Comparison of ENCODE assay signal across 8 mouse cellular contexts in the genomic region with DNA sequence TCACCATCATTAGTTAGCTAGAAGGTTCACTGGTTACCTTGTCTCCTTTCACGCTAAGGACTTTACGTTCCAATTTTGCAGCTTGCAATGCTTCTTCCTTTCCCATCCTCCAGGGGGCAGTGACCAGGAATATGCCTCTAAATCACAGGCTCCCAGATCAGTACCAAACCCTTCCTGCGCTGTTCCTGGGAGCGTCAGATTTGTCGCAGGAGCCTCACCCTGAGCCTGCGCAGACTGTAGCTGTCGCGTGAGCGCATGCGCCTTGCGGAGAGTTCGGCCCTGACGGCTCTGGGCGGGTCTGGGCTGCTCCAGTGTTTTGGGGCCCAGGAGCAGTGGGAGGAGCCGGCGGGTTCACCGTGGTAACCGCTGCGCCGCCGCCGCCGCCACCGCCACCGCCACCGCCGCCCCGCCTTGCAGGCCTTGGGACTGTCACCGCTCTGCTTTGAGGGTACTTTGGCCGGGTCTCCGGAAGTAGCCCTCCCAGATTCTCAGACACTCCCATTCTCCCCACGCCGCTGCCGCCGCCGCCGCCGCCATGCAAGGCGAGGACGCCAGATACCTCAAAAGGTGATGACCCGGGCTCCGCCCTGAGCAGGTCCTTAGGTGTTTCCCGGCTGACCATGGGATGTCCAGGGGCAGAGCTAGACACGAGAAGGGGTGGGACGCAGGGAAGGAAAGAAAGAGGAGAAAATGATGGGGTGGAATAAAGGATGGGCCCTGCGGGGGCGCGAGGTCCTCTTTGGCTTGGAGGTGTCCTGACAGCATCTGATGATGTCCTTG. TPM values are rescaled to one million over a fixed set of nuclear protein-coding genes. Genes with fewer than 3 reads are reported as not detected.
DNase-seq lines count a peak whose midpoint lies in the region; ATAC-seq and TF ChIP-seq lines count a peak whose summit lies in the region.

Gene Kifap3, plus strand, starts transcription at position 248 of the 780 bp plus-strand sequence.

- peaks cover 0 to 2% of the 10 kb centered on the region in 2 experiments; a peak in 2 of 4 replicates for H3K4me1 ChIP-seq in MEL (ENCODE audit: control insufficient read depth in 1 of 2, insufficient read depth in 2 of 2, low read length in 2 of 2)
- H3K4me1 ChIP-seq in cerebellum, adult 2 months (ENCODE audit: control insufficient read depth, insufficient read depth, low read length) = no peaks in the 10 kb centered on the region
- peaks cover 6% of the 10 kb centered on the region; the same call in 1 of the 2 replicates for H3K4me1 ChIP-seq in forebrain, postnatal 0 days (ENCODE audit: insufficient read depth)
- no peaks in the 10 kb centered on the region for H3K4me1 ChIP-seq in lung, embryonic 15.5 days

- H3K27ac ChIP-seq in MEL (ENCODE audit: control insufficient read depth, low read depth, low read length) = no peak within 1 kb of the TSS
- peak within 1 kb of the TSS; percentile 9; the same call in 1 of the 2 replicates for H3K27ac ChIP-seq in cerebellum, adult 2 months (ENCODE audit: insufficient read depth, low read length)
- H3K27ac ChIP-seq in forebrain, postnatal 0 days (ENCODE audit: low read depth, low read length) = peak within 1 kb of the TSS; percentile 87
- H3K27ac ChIP-seq in lung, embryonic 15.5 days = peak within 1 kb of the TSS; percentile 51; the same call in 1 of the 2 replicates

- TF ChIP-seq CTCF in MEL (IDR thresholded peaks at IDR 0.05 in 2 of 3, conservative IDR thresholded peaks at IDR 0.05 in 1 of 3; ENCODE audit: control insufficient read depth in 1 of 3, insufficient read depth in 1 of 3, low read depth in 2 of 3, low read length in 3 of 3, poor library complexity in 1 of 3, severe bottlenecking in 1 of 3) = peak; percentile 42 to 85 (median 58); a peak in 4 of 6 replicates
- peak; percentile 75; the same call in 1 of the 2 replicates for TF ChIP-seq CTCF in cerebellum, adult 2 months (IDR thresholded peaks at IDR 0.05; ENCODE audit: borderline replicate concordance, insufficient read depth, low read depth, low read length)
- TF ChIP-seq CTCF in forebrain, postnatal 0 days (IDR thresholded peaks at IDR 0.05; ENCODE audit: low read depth) = peak; percentile 95

- H3K36me3 ChIP-seq in MEL (ENCODE audit: control insufficient read depth in 1 of 2, insufficient read depth in 2 of 2, low read length in 2 of 2) = peaks cover 0 to 5% of the 10 kb centered on the region in 2 experiments; a peak in 2 of 4 replicates
- H3K36me3 ChIP-seq in forebrain, postnatal 0 days (ENCODE audit: insufficient read depth) = peaks cover 5% of the 10 kb centered on the region
- H3K36me3 ChIP-seq in lung, embryonic 15.5 days = peaks cover 5% of the 10 kb centered on the region

- peak; percentile 98 for DNase-seq in MEL (ENCODE audit: low read depth, low spot score)
- peak; percentile 99 to 100 for DNase-seq in cerebellum, adult 2 months
- peak; percentile 99 for DNase-seq in forebrain, postnatal 0 days
- DNase-seq in heart, postnatal 4 days = peak; percentile 98
- peak; percentile 99 for DNase-seq in layer of hippocampus, adult 8-10 months (ENCODE audit: low spot score in 2 of 2)
- DNase-seq in ovary, adult 18-20 months (ENCODE audit: low spot score) = peak; percentile 99
- DNase-seq in thymus, postnatal 0 days (ENCODE audit: low spot score) = peak; percentile 96

- 0 out of 4 replicates have a peak, but pooled peaks of 1 of the 2 experiments have one; percentile 44 for TF ChIP-seq POLR2A in MEL (IDR thresholded peaks at IDR 0.05; ENCODE audit: control insufficient read depth in 1 of 2, insufficient read depth in 1 of 2, low read depth in 1 of 2, low read length in 2 of 2, poor library complexity in 1 of 2)
- peak; percentile 32; the same call in 1 of the 2 replicates for TF ChIP-seq POLR2A in cerebellum, adult 2 months (IDR thresholded peaks at IDR 0.05; ENCODE audit: borderline replicate concordance, insufficient read depth, low read length)

- no peaks in the 10 kb centered on the region for H3K9me3 ChIP-seq in MEL (replicated peaks; ENCODE audit: insufficient read depth, low read length)
- peaks cover 4% of the 10 kb centered on the region; the same call in 1 of the 2 replicates for H3K9me3 ChIP-seq in forebrain, postnatal 0 days (ENCODE audit: low read length)
- H3K9me3 ChIP-seq in lung, embryonic 15.5 days = no peaks in the 10 kb centered on the region

- TF ChIP-seq RAD21 in MEL (IDR thresholded peaks at IDR 0.05; ENCODE audit: low read depth, low read length) = peak; percentile 27

- WGBS in cerebellum, adult 2 months = under 1% methylated on average over 48 of the region's 48 CpGs
- WGBS in forebrain, postnatal 0 days = under 1% methylated on average over 38 of the region's 48 CpGs
- WGBS in lung, embryonic 15.5 days = under 1% methylated on average over 48 of the region's 48 CpGs

- peak within 1 kb of the TSS; percentile 63 to 83 for H3K4me3 ChIP-seq in MEL (ENCODE audit: control insufficient read depth in 1 of 2, insufficient read depth in 1 of 2, low read depth in 2 of 2, low read length in 2 of 2)
- H3K4me3 ChIP-seq in cerebellum, adult 2 months (replicated peaks; ENCODE audit: insufficient read depth, low read depth, low read length) = peak within 1 kb of the TSS; percentile 68
- peak within 1 kb of the TSS; percentile 98 for H3K4me3 ChIP-seq in forebrain, postnatal 0 days (ENCODE audit: low read depth, low read length)
- peak within 1 kb of the TSS; percentile 86 for H3K4me3 ChIP-seq in lung, embryonic 15.5 days

- H3K4me2 ChIP-seq in forebrain, postnatal 0 days (ENCODE audit: low read depth) = peak within 1 kb of the TSS; percentile 68
- peak within 1 kb of the TSS; percentile 79 for H3K4me2 ChIP-seq in lung, embryonic 15.5 days

- peak; percentile 100 for ATAC-seq in forebrain, postnatal 0 days
- peak; percentile 100 for ATAC-seq in lung, embryonic 15.5 days (ENCODE audit: borderline replicate concordance, extremely low read depth, low FRiP score, low TSS enrichment)

- TF ChIP-seq EP300 in MEL (IDR thresholded peaks at IDR 0.05; ENCODE audit: low read depth in 1 of 2, low read length in 2 of 2) = no peak

- H3K79me2 ChIP-seq in MEL (ENCODE audit: control insufficient read depth, insufficient read depth, low read length, poor library complexity) = no peaks in the 10 kb centered on the region

- H3K9ac ChIP-seq in MEL (ENCODE audit: control insufficient read depth, low read depth, low read length, poor library complexity, severe bottlenecking) = peak within 1 kb of the TSS; percentile 64
- peak within 1 kb of the TSS; percentile 88 for H3K9ac ChIP-seq in forebrain, postnatal 0 days
- H3K9ac ChIP-seq in lung, embryonic 15.5 days = peak within 1 kb of the TSS; percentile 81

- H3K27me3 ChIP-seq in MEL (ENCODE audit: control insufficient read depth in 1 of 2, insufficient read depth in 2 of 2, low read length in 2 of 2) = no peaks in the 10 kb centered on the region
- H3K27me3 ChIP-seq in cerebellum, adult 2 months (ENCODE audit: control insufficient read depth, insufficient read depth, low read length) = no peaks in the 10 kb centered on the region
- no peaks in the 10 kb centered on the region for H3K27me3 ChIP-seq in forebrain, postnatal 0 days (ENCODE audit: insufficient read depth, low read length)
- H3K27me3 ChIP-seq in lung, embryonic 15.5 days = no peaks in the 10 kb centered on the region

TF ChIP-seq in MEL, 35 proteins besides CTCF, POLR2A, EP300 and RAD21:
- TF ChIP-seq NRF1 (IDR thresholded peaks at IDR 0.05; ENCODE audit: insufficient read depth, low read depth, low read length, poor library complexity, severe bottlenecking) = peak; percentile 96
- peak; percentile 69 for TF ChIP-seq SIN3A (IDR thresholded peaks at IDR 0.05; ENCODE audit: low read length)
- peak; percentile 76; the same call in 1 of the 2 replicates for TF ChIP-seq KAT2A (conservative IDR thresholded peaks at IDR 0.05; ENCODE audit: low read depth, low read length)
- TF ChIP-seq NELFE (IDR thresholded peaks at IDR 0.05; ENCODE audit: low read depth, low read length) = peak; percentile 55; the same call in 1 of the 2 replicates
- TF ChIP-seq ZC3H11A (IDR thresholded peaks at IDR 0.05; ENCODE audit: low read depth, low read length) = no peak
- TF ChIP-seq TCF12 (IDR thresholded peaks at IDR 0.05; ENCODE audit: low read depth, low read length) = peak; percentile 28
- no peak for TF ChIP-seq MEF2A (IDR thresholded peaks at IDR 0.05; ENCODE audit: extremely low read depth, insufficient replicate concordance, low read depth, low read length, poor library complexity, severe bottlenecking)
- TF ChIP-seq MXI1 (IDR thresholded peaks at IDR 0.05; ENCODE audit: low read depth, low read length) = peak; percentile 65; the same call in 1 of the 2 replicates
- TF ChIP-seq MAZ (IDR thresholded peaks at IDR 0.05; ENCODE audit: low read depth, low read length) = peak; percentile 16; the same call in 1 of the 2 replicates
- TF ChIP-seq HCFC1 (IDR thresholded peaks at IDR 0.05; ENCODE audit: low read depth, low read length) = peak; percentile 94
- TF ChIP-seq ELF1 (IDR thresholded peaks at IDR 0.05; ENCODE audit: low read depth, low read length) = peak; percentile 94
- peak; percentile 59 for TF ChIP-seq SMC3 (IDR thresholded peaks at IDR 0.05; ENCODE audit: low read depth, low read length)
- no peak for TF ChIP-seq USF2 (IDR thresholded peaks at IDR 0.05; ENCODE audit: borderline replicate concordance in 1 of 2, insufficient read depth in 1 of 2, low read depth in 1 of 2, low read length in 2 of 2)
- peak; percentile 66; the same call in 1 of the 2 replicates for TF ChIP-seq RCOR1 (IDR thresholded peaks at IDR 0.05; ENCODE audit: low read depth, low read length)
- TF ChIP-seq BHLHE40 (IDR thresholded peaks at IDR 0.05; ENCODE audit: borderline replicate concordance, low read depth, low read length) = peak; percentile 76; the same call in 1 of the 2 replicates
TF ChIP-seq in MEL: peak in this region for 12.

RNA-seq across cellular contexts. Expression of gene Kifap3, which starts in this region (rescaled TPM):
- total RNA-seq in MEL (2012; rRNA removed) = 5.1 and 5.3 TPM in 2 replicates
- polyA plus RNA-seq in MEL (2012; ENCODE audit: insufficient read depth in 1 of 2, insufficient read length in 2 of 2, low read depth in 1 of 2, low replicate concordance in 2 of 2, missing spikeins in 1 of 2) = 1 to 10 TPM in 1 of 2 experiments, not detected in 1; 7.6 TPM
- polyA plus RNA-seq in cerebellum, adult 2 months (2012; rRNA removed) = 104 and 111 TPM in 2 replicates
- 193 and 205 TPM in 2 replicates for total RNA-seq in forebrain, postnatal 0 days (2014; rRNA removed)
- polyA plus RNA-seq in forebrain, postnatal 0 days (2015; fragmentation: Nextera tagmentation; extraction: Ambion mirVana) = 127 and 144 TPM in 2 replicates
- 10 to 100 TPM; 23.6 to 24.3 TPM for total RNA-seq in heart, postnatal 4 days (2021)
- total RNA-seq in layer of hippocampus, adult 8-10 months (2022) = 100 to 1,000 TPM; 157 to 196 (median 173) TPM
- 28.3 and 28.4 TPM in 2 replicates for polyA plus RNA-seq in lung, embryonic 15.5 days (2015; fragmentation: Nextera tagmentation; extraction: Ambion mirVana)
- polyA plus RNA-seq in thymus, postnatal 0 days (2015; fragmentation: Nextera tagmentation; extraction: Ambion mirVana) = 10.3 and 10.7 TPM in 2 replicates
